Mouse (Mus musculus) forebrain, embryonic 14.5 days (tissue): ENCODE results near the gene Gm10295. TPM values are rescaled to one million over a fixed set of nuclear protein-coding genes. Genes with fewer than 3 reads are reported as not detected.

Source experiments
- ATAC-seq: fragments of 200-750 bp; cut with Nextera tagmentation; 2 replicates; pipeline ENCODE4 v1.8.0; 2017; ENCODE audit warnings: mild to moderate bottlenecking, moderate library complexity
- DNase-seq: peaks from one replicate; pipeline ENCODE4 v3.0.0-alpha.2; 2015; ENCODE audit warnings: low spot score
- H3K27ac ChIP-seq: fragments of 300-500 bp; sonication (generic); 2 replicates; pipeline ENCODE4 v1.5.1; 2014; ENCODE audit warnings: low read depth, mild to moderate bottlenecking, control low read depth, low read length, moderate library complexity
- H3K27me3 ChIP-seq: fragments of 300-500 bp; sonication (generic); replicated peaks from 2 replicates; pipeline ENCODE4 v1.6.1; 2014; ENCODE audit warnings: low read length, control low read depth, mixed read lengths; ENCODE audit not compliant: control insufficient read depth, insufficient read depth
- H3K36me3 ChIP-seq: fragments of 300-500 bp; sonication (generic); 2 replicates; pipeline ENCODE4 v1.6.1; 2014; ENCODE audit warnings: low read length, control low read depth; ENCODE audit not compliant: control insufficient read depth, insufficient read depth
- H3K4me1 ChIP-seq: fragments of 300-500 bp; sonication (generic); 2 replicates; pipeline ENCODE4 v1.6.1; 2014; ENCODE audit warnings: antibody characterized with exemption, low read length, control low read depth; ENCODE audit not compliant: control insufficient read depth, insufficient read depth
- H3K4me2 ChIP-seq: fragments of 300-500 bp; sonication (generic); 2 replicates; pipeline ENCODE4 v1.6.1; 2014; ENCODE audit warnings: mild to moderate bottlenecking, control low read depth, low read length
- H3K4me3 ChIP-seq: fragments of 300-500 bp; sonication (generic); 2 replicates; pipeline ENCODE4 v1.5.1; 2014; ENCODE audit warnings: low read depth, low read length, control low read depth
- H3K9ac ChIP-seq: fragments of 300-500 bp; sonication (generic); 2 replicates; pipeline ENCODE4 v1.6.1; 2014; ENCODE audit warnings: mild to moderate bottlenecking, low read length, control low read depth, moderate library complexity
- H3K9me3 ChIP-seq: fragments of 300-500 bp; sonication (generic); replicated peaks from 2 replicates; pipeline ENCODE4 v1.6.1; 2016; ENCODE audit warnings: low read length, control low read depth, mixed read lengths; ENCODE audit not compliant: control insufficient read depth
- WGBS: fragments of 180-500 bp; shearing (Covaris S2); extraction: QIAGEN DNeasy Blood & Tissue Kit; methylation state at CpG from one replicate; pipeline ENCODE4 v1.1.7; 2014; 5-methylcytosine and 5-hydroxymethylcytosine counted together
- polyA plus RNA-seq: library from polyadenylated mRNA; unstranded; fragments of >200 nt; fragmentation: Nextera tagmentation; extraction: Ambion mirVana; gene quantifications from 2 replicates; pipeline ENCODE4 v1.2.1, GENCODE M21; 2014

Gm10295 gene
- polyA plus RNA-seq, 1 experiment from 2014 or later = not detected

GRCm38 (mm10) chr7:71308051-71308450, 43.2 kb downstream of the Gm10295 start:
- H3K9ac ChIP-seq = no peak overlapping the region
- no peak for DNase-seq
- ATAC-seq = no peak
- H3K27me3 ChIP-seq = no peaks in the 10 kb centered on the region
- WGBS = 71% methylated on average over 8 of the region's 8 CpGs
- no peak overlapping the region for H3K27ac ChIP-seq
- no peaks in the 10 kb centered on the region for H3K9me3 ChIP-seq
- H3K36me3 ChIP-seq = no peaks in the 10 kb centered on the region
- H3K4me2 ChIP-seq = no peak overlapping the region
- no peak overlapping the region for H3K4me3 ChIP-seq
- H3K4me1 ChIP-seq = no peaks in the 10 kb centered on the region

GRCm38 (mm10) chr7:71302714-71303113, 48.6 kb downstream of the Gm10295 start:
- DNase-seq = no peak
- no peaks in the 10 kb centered on the region for H3K36me3 ChIP-seq
- no peak overlapping the region for H3K27ac ChIP-seq
- no peak for ATAC-seq
- H3K4me1 ChIP-seq = no peaks in the 10 kb centered on the region
- H3K27me3 ChIP-seq = no peaks in the 10 kb centered on the region
- H3K9me3 ChIP-seq = no peaks in the 10 kb centered on the region
- H3K4me3 ChIP-seq = no peak overlapping the region
- no peak overlapping the region for H3K4me2 ChIP-seq
- WGBS = 80% methylated on average over 4 of the region's 4 CpGs
- H3K9ac ChIP-seq = no peak overlapping the region
